Comparison of ENCODE assay signal across 17 mouse cellular contexts in genomic region chr9:56618660-56619059, GRCm38 (mm10).
"Had no signal": no experiment of that assay in that cellular context is flagged by ENCODE, and none has a peak within 500 bp of the region (broad histone marks: within the 10 kb centered on the region; RNA-seq: fewer than 3 reads in every experiment).

No protein-coding gene starts in this region.

- H3K9ac ChIP-seq: liver, embryonic 13.5 days; liver, embryonic 15.5 days; liver, postnatal 0 days; lung, embryonic 14.5 days; midbrain, embryonic 12.5 days; midbrain, embryonic 15.5 days; neural tube, embryonic 12.5 days; stomach, embryonic 15.5 days had no signal

- H3K4me2 ChIP-seq: liver, embryonic 11.5 days; liver, embryonic 13.5 days; liver, embryonic 15.5 days; lung, embryonic 14.5 days; midbrain, embryonic 12.5 days; midbrain, embryonic 15.5 days; neural tube, embryonic 12.5 days; stomach, embryonic 15.5 days had no signal

- DNase-seq: liver; liver, embryonic 13.5 days; liver, postnatal 0 days; lung, embryonic 14.5 days; right cerebral cortex, postnatal 14 days; thymus, adult 2 months; thymus, postnatal 25 days; thymus, postnatal 4 days had no signal

- H3K27me3 ChIP-seq: midbrain, embryonic 15.5 days had no signal

- H3K27ac ChIP-seq: liver, embryonic 13.5 days; liver, embryonic 15.5 days; macrophage; midbrain, embryonic 12.5 days; midbrain, embryonic 15.5 days; neural tube, embryonic 12.5 days; stomach, embryonic 15.5 days; stomach, postnatal 0 days had no signal

- ATAC-seq: liver, postnatal 0 days; midbrain, embryonic 15.5 days had no signal

- H3K36me3 ChIP-seq: liver, embryonic 13.5 days; liver, embryonic 15.5 days had no signal

- H3K4me3 ChIP-seq: liver, embryonic 13.5 days; liver, embryonic 15.5 days; megakaryocyte, embryonic 14.5 days; midbrain, embryonic 12.5 days; midbrain, embryonic 15.5 days; neural tube, embryonic 12.5 days; stomach, embryonic 15.5 days had no signal

- H3K4me1 ChIP-seq: liver, embryonic 13.5 days; liver, embryonic 15.5 days; stomach, embryonic 15.5 days had no signal

- H3K9me3 ChIP-seq: liver, embryonic 13.5 days; liver, embryonic 15.5 days; midbrain, embryonic 12.5 days; midbrain, embryonic 15.5 days; neural tube, embryonic 12.5 days; stomach, embryonic 15.5 days had no signal
